Mouse (Mus musculus): Measurements from ENCODE around the gene Myh3. TPM values are rescaled to one million over a fixed set of nuclear protein-coding genes. Genes with fewer than 3 reads are reported as not detected.

Myh3 gene
- polyA plus RNA-seq, 1 experiment, result 0.09 TPM

DNA sequence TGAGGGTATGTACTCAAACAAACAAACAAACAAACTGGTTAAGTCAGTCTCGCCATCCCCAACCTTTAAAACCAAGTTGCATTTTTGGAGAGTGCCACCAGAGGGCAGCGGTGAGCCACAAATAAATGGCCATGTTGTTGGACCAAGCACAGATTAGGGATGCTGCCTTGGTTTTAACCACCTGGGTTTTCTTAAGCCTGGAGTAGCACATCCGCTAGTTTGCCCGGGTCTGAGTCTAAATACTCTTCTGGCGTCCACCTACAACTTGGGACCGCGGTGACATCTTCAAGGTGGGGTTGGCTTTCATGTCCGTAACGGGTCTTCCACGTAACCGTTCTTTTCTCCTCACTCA lies 34.7 kb downstream of the Myh3 start:
- Histone ChIP-seq H3K36me3 (ENCODE audit: control insufficient read depth, insufficient read depth, low read length) (no peaks in the 10 kb centered on the region), H3K27me3 (ENCODE audit: control insufficient read depth, insufficient read depth, low read length) (no peaks in the 10 kb centered on the region), H3K4me1 (ENCODE audit: control insufficient read depth, insufficient read depth, low read length) (peaks cover 5% of the 10 kb centered on the region), H3K27ac (ENCODE audit: control insufficient read depth, insufficient read depth, low read depth, low read length) (no peak overlapping the region), H3K4me3 (ENCODE audit: control insufficient read depth, low read depth, low read length) (peak overlapping the region; percentile 64)
- TF ChIP-seq CTCF (IDR thresholded peaks at IDR 0.05; ENCODE audit: control insufficient read depth, insufficient read depth, insufficient replicate concordance, low read depth, low read length) (peak; percentile 73; the same call in 1 of the 2 replicates), POLR2A (IDR thresholded peaks at IDR 0.05; ENCODE audit: control insufficient read depth, low read depth, low read length) (no peak)

DNA sequence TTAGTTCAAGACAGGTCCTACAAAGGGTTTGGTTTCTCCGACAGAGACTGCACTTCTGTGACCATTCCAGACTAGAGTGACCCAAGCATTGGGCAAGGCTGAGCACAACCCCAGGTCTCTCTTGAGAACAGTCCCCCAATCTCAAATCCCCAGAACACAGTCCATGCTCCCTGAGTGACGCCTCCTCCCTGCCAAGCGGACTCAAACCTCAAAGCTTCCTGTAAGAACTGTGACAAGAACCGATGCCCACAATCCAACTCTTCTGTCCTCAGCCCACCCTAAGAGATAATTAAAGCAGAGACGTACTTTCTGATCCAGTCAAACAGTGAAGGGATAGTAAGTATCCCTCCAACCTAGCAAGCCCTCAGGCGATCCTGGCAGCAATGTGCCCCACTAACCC lies 35.3 kb downstream of the Myh3 start:
- H3K27me3 ChIP-seq (ENCODE audit: control insufficient read depth, insufficient read depth, low read length), result no peaks in the 10 kb centered on the region
- TF ChIP-seq CTCF (IDR thresholded peaks at IDR 0.05; ENCODE audit: control insufficient read depth, insufficient read depth, insufficient replicate concordance, low read depth, low read length) (no peak), POLR2A (IDR thresholded peaks at IDR 0.05; ENCODE audit: control insufficient read depth, low read depth, low read length) (no peak)
- H3K27ac ChIP-seq (ENCODE audit: control insufficient read depth, insufficient read depth, low read depth, low read length), result no peak overlapping the region
- peak overlapping the region; percentile 64 for H3K4me3 ChIP-seq (ENCODE audit: control insufficient read depth, low read depth, low read length)
- H3K4me1 ChIP-seq (ENCODE audit: control insufficient read depth, insufficient read depth, low read length), result peaks cover 5% of the 10 kb centered on the region
- H3K36me3 ChIP-seq (ENCODE audit: control insufficient read depth, insufficient read depth, low read length), result no peaks in the 10 kb centered on the region

DNA sequence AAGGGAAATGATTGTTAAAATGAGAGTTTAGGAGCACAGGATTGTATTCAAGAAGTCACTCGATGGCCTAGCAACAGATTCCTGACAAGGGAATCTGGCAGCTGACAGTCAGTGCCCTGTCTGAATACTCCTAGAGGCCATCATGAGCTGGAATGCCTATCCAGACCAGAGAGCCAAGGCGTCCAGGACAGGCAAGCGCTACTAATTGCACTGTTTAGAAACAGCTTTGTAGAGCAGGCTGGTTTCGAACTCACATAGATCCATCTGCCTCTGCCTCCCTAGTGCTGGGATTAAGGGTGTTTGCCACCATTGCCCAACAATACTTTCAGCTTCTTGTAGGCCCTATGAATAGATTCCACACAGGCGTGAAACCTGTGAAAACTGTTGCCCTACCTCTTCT lies 36.2 kb downstream of the Myh3 start:
- H3K4me1 ChIP-seq (ENCODE audit: control insufficient read depth, insufficient read depth, low read length), result peaks cover 5% of the 10 kb centered on the region
- H3K4me3 ChIP-seq (ENCODE audit: control insufficient read depth, low read depth, low read length), result no peak overlapping the region
- H3K27me3 ChIP-seq (ENCODE audit: control insufficient read depth, insufficient read depth, low read length), result no peaks in the 10 kb centered on the region
- H3K36me3 ChIP-seq (ENCODE audit: control insufficient read depth, insufficient read depth, low read length), result no peaks in the 10 kb centered on the region
- no peak overlapping the region for H3K27ac ChIP-seq (ENCODE audit: control insufficient read depth, insufficient read depth, low read depth, low read length)
- no peak for TF ChIP-seq POLR2A (IDR thresholded peaks at IDR 0.05; ENCODE audit: control insufficient read depth, low read depth, low read length)
- TF ChIP-seq CTCF (IDR thresholded peaks at IDR 0.05; ENCODE audit: control insufficient read depth, insufficient read depth, insufficient replicate concordance, low read depth, low read length), result no peak

DNA sequence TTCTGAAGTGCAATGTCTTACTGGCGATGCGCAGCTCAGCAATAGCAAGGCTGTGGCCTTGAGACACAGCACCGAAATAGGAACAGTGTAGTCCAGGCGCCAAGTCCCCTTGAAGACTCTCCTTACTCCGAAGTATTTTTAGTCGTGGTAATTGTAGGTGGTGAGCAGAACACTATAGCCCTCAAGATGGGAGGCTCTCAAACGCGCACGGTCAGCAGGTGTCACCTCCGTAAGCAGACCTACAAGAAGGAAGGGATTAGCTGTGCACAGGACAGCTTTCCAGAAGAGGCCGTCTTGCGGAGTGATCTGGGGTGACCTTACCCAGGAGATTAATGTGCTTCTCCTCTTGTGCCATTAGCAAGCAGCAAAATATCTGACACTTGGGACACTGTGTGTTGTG lies 36.8 kb downstream of the Myh3 start:
- Histone ChIP-seq H3K4me3 (ENCODE audit: control insufficient read depth, low read depth, low read length) (no peak overlapping the region), H3K4me1 (ENCODE audit: control insufficient read depth, insufficient read depth, low read length) (peaks cover 5% of the 10 kb centered on the region), H3K27ac (ENCODE audit: control insufficient read depth, insufficient read depth, low read depth, low read length) (no peak overlapping the region), H3K36me3 (ENCODE audit: control insufficient read depth, insufficient read depth, low read length) (no peaks in the 10 kb centered on the region), H3K27me3 (ENCODE audit: control insufficient read depth, insufficient read depth, low read length) (no peaks in the 10 kb centered on the region)
- TF ChIP-seq CTCF (IDR thresholded peaks at IDR 0.05; ENCODE audit: control insufficient read depth, insufficient read depth, insufficient replicate concordance, low read depth, low read length), result no peak
- no peak for TF ChIP-seq POLR2A (IDR thresholded peaks at IDR 0.05; ENCODE audit: control insufficient read depth, low read depth, low read length)

DNA sequence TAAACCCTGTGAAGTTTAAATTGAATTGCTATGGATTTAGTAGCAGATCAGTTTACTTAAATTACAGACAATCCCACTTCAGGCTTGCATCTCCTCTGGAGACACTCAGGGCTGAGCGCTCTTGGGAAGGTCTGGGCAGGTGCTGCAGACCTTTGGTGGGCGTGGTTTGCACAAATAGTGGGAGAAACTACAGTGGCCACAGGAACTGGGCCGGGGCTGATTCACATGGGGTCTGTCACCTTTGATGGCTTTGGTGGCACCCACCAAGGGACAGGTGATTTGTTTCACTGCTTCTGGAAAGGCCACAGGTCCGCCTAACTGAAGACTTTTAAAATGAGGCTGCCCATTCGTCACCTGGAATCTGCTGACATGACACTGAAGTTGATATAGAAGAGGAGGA lies 38.6 kb downstream of the Myh3 start:
- Histone ChIP-seq H3K36me3 (ENCODE audit: control insufficient read depth, insufficient read depth, low read length) (no peaks in the 10 kb centered on the region), H3K4me1 (ENCODE audit: control insufficient read depth, insufficient read depth, low read length) (peaks cover 5% of the 10 kb centered on the region), H3K27ac (ENCODE audit: control insufficient read depth, insufficient read depth, low read depth, low read length) (no peak overlapping the region), H3K4me3 (ENCODE audit: control insufficient read depth, low read depth, low read length) (no peak overlapping the region), H3K27me3 (ENCODE audit: control insufficient read depth, insufficient read depth, low read length) (no peaks in the 10 kb centered on the region)
- TF ChIP-seq POLR2A (IDR thresholded peaks at IDR 0.05; ENCODE audit: control insufficient read depth, low read depth, low read length), result no peak
- TF ChIP-seq CTCF (IDR thresholded peaks at IDR 0.05; ENCODE audit: control insufficient read depth, insufficient read depth, insufficient replicate concordance, low read depth, low read length), result no peak

DNA sequence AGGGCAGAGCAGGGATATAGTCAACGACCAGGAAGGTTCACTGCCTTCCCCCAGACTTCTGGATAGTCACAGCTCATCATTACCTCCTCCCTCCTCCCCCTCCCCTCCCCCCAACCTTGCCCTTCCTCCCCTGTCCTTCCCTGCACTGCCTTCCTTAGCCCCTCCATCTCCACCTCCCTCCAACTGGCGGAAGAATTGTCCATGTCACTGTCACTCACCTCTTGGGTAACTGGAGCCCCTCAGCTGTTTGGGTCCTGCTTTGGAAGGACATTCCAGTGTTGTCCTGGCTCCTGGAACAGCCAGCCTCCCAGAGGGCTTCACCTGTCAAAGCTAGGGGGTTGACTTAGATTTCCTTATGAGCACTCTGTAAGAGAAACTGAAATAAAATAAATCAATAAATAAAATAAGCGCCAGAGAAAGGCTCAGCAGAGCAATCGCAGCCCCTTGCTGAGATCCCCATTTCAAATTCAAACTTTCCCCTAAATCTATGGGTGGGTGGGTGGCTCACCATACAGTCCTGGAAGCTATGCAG lies 41.5 kb downstream of the Myh3 start:
- H3K27ac ChIP-seq (ENCODE audit: control insufficient read depth, insufficient read depth, low read depth, low read length), result no peak overlapping the region
- H3K4me3 ChIP-seq (ENCODE audit: control insufficient read depth, low read depth, low read length), result no peak overlapping the region
- H3K27me3 ChIP-seq (ENCODE audit: control insufficient read depth, insufficient read depth, low read length), result no peaks in the 10 kb centered on the region
- no peaks in the 10 kb centered on the region for H3K4me1 ChIP-seq (ENCODE audit: control insufficient read depth, insufficient read depth, low read length)
- no peaks in the 10 kb centered on the region for H3K36me3 ChIP-seq (ENCODE audit: control insufficient read depth, insufficient read depth, low read length)
- TF ChIP-seq POLR2A (IDR thresholded peaks at IDR 0.05; ENCODE audit: control insufficient read depth, low read depth, low read length), result no peak
- TF ChIP-seq CTCF (IDR thresholded peaks at IDR 0.05; ENCODE audit: control insufficient read depth, insufficient read depth, insufficient replicate concordance, low read depth, low read length), result no peak

DNA sequence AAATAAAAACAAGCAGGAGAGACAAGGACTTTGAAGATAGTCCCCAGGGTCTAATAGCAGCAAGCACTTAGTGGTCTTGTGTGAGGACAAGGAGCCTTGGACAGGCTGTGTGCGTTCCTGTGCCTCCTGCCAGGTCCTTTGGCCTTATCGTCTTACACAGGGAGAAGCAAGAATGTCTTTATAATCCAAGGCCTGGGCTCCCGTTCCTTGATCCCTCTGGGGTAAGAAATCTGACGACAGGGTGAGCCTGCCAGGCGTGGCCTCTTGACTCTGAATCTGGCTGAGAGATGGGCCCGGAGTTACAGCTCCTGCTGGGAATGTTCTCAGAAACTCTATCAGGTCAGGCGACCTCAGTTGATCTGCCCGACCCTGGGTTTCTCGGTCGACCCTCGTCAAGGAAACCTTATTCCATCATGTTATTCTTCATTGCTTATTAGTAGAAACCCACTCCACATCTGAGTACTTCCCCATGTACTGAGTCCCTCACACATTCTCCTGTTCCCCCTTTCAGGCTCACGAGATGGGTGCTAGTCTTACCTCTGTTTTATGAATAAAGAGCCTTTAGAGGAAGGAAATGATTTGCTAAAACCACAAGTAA lies 42.7 kb downstream of the Myh3 start:
- no peaks in the 10 kb centered on the region for H3K36me3 ChIP-seq (ENCODE audit: control insufficient read depth, insufficient read depth, low read length)
- H3K27ac ChIP-seq (ENCODE audit: control insufficient read depth, insufficient read depth, low read depth, low read length), result no peak overlapping the region
- no peaks in the 10 kb centered on the region for H3K27me3 ChIP-seq (ENCODE audit: control insufficient read depth, insufficient read depth, low read length)
- peaks cover 2% of the 10 kb centered on the region; the same call in 1 of the 2 replicates for H3K4me1 ChIP-seq (ENCODE audit: control insufficient read depth, insufficient read depth, low read length)
- H3K4me3 ChIP-seq (ENCODE audit: control insufficient read depth, low read depth, low read length), result no peak overlapping the region
- TF ChIP-seq POLR2A (IDR thresholded peaks at IDR 0.05; ENCODE audit: control insufficient read depth, low read depth, low read length) (no peak), CTCF (IDR thresholded peaks at IDR 0.05; ENCODE audit: control insufficient read depth, insufficient read depth, insufficient replicate concordance, low read depth, low read length) (no peak)

Data from testis, adult 2 months (tissue).